Mouse (Mus musculus) hindbrain, embryonic 10.5 days (tissue): ENCODE results near the gene Wbp4. TPM values are rescaled to one million over a fixed set of nuclear protein-coding genes. Genes with fewer than 3 reads are reported as not detected.
"Not testable (repeated sequence)": the region's sequence is repeated elsewhere in the genome, so short reads cannot be mapped to it uniquely, and the experiment has no call there.

ENCODE experiments used
- DNase-seq: peaks from one replicate; pipeline ENCODE4 v3.0.0-alpha.2; 2017; ENCODE audit warnings: low spot score
- H3K27ac ChIP-seq: fragments of 300-500 bp; sonication (generic); 2 replicates; pipeline ENCODE4 v1.5.1; 2016; ENCODE audit warnings: mild to moderate bottlenecking, moderate library complexity
- H3K27me3 ChIP-seq: fragments of 300-500 bp; sonication (generic); 2 replicates; pipeline ENCODE4 v1.6.1; 2016; ENCODE audit warnings: mild to moderate bottlenecking; ENCODE audit not compliant: poor library complexity, insufficient read depth, severe bottlenecking
- H3K36me3 ChIP-seq: fragments of 300-500 bp; sonication (generic); 2 replicates; pipeline ENCODE4 v1.6.1; 2016; ENCODE audit warnings: mild to moderate bottlenecking, moderate library complexity
- H3K4me1 ChIP-seq: fragments of 300-500 bp; sonication (generic); replicated peaks from 2 replicates; pipeline ENCODE4 v1.6.1; 2016; ENCODE audit warnings: mild to moderate bottlenecking
- H3K4me3 ChIP-seq: fragments of 300-500 bp; sonication (generic); 2 replicates; pipeline ENCODE4 v1.5.1; 2016; ENCODE audit warnings: mild to moderate bottlenecking, moderate library complexity
- H3K9me3 ChIP-seq: fragments of 300-500 bp; sonication (generic); 2 replicates; pipeline ENCODE4 v1.6.1; 2016; ENCODE audit warnings: mild to moderate bottlenecking, moderate library complexity
- WGBS: fragments of 180-500 bp; shearing (Covaris S2); methylation state at CpG from one replicate; pipeline ENCODE4 v1.1.7; 2016; 5-methylcytosine and 5-hydroxymethylcytosine counted together
- polyA plus RNA-seq: library from polyadenylated mRNA; unstranded; fragments of >200 nt; fragmentation: Nextera tagmentation; extraction: Ambion mirVana; gene quantifications from 2 replicates; pipeline ENCODE4 v1.2.1, GENCODE M21; 2016

The Wbp4 gene
- polyA plus RNA-seq = 38.9 and 47.0 TPM in 2 replicates

- H3K4me1 ChIP-seq = peaks cover 34% of the 10 kb centered on the region
- under 1% methylated on average over 86 of the region's 86 CpGs for WGBS
Measured at GRCm38 (mm10) chr14:79481339-79482151, at the start of gene Wbp4. Gene Wbp4 (minus strand): TSS chr14:79481520.

GRCm38 (mm10) chr14:79530761-79531160 lies 49.4 kb upstream of the Wbp4 start:
- Histone ChIP-seq H3K27ac (no peak overlapping the region), H3K4me3 (no peak overlapping the region), H3K9me3 (no peaks in the 10 kb centered on the region), H3K27me3 (no peaks in the 10 kb centered on the region), H3K4me1 (no peaks in the 10 kb centered on the region), H3K36me3 (no peaks in the 10 kb centered on the region)
- 92% methylated on average over 6 of the region's 6 CpGs for WGBS
- no peak for DNase-seq

More at GRCm38 (mm10) chr14:79481339-79482151, at the start of gene Wbp4:
- H3K27me3 ChIP-seq = peaks cover 8% of the 10 kb centered on the region; the same call in 1 of the 2 replicates
- peaks cover 29% of the 10 kb centered on the region for H3K36me3 ChIP-seq
- peak within 1 kb of the TSS; percentile 99 for H3K27ac ChIP-seq
- peak within 1 kb of the TSS; percentile 86 for H3K4me3 ChIP-seq
- H3K9me3 ChIP-seq = no peaks in the 10 kb centered on the region
- peak; percentile 96 for DNase-seq

GRCm38 (mm10) chr14:79529581-79530554 lies 48.5 kb upstream of the Wbp4 start:
- Histone ChIP-seq H3K36me3 (no peaks in the 10 kb centered on the region), H3K4me3 (no peak overlapping the region), H3K27ac (no peak overlapping the region), H3K27me3 (no peaks in the 10 kb centered on the region), H3K4me1 (no peaks in the 10 kb centered on the region), H3K9me3 (no peaks in the 10 kb centered on the region)
- DNase-seq = no peak
- WGBS = 81% methylated on average over 10 of the region's 10 CpGs

GRCm38 (mm10) chr14:79527704-79528103 lies 46.4 kb upstream of the Wbp4 start:
- Histone ChIP-seq H3K9me3 (no peaks in the 10 kb centered on the region), H3K27ac (no peak overlapping the region), H3K27me3 (no peaks in the 10 kb centered on the region), H3K4me1 (no peaks in the 10 kb centered on the region), H3K36me3 (no peaks in the 10 kb centered on the region), H3K4me3 (no peak overlapping the region)
- WGBS = 66% methylated on average over 6 of the region's 6 CpGs
- peak; percentile 12 for DNase-seq

DNA sequence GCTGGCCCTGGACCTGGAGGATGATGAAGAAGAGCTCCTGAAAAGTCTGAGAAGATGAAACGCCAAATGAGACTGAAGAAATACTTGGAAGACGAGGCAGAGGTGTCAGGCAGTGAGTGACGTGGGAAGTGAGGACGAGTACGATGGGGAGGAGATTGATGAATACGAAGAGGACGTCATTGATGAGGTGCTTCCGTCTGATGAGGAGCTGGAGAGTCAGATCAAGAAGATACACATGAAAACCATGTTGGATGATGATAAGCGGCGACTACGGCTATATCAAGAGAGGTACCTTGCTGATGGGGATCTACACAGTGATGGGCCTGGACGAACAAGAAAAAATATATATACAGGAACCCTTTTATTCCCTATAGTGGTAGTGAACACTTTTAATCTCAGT lies 44.8 kb upstream of the Wbp4 start:
- H3K27me3 ChIP-seq, H3K4me3 ChIP-seq, H3K9me3 ChIP-seq, DNase-seq, H3K27ac ChIP-seq, H3K4me1 ChIP-seq, H3K36me3 ChIP-seq: not testable (repeated sequence)
- 91% methylated on average over 12 of the region's 12 CpGs for WGBS

GRCm38 (mm10) chr14:79522387-79522786 lies 41.1 kb upstream of the Wbp4 start:
- H3K4me1 ChIP-seq = no peaks in the 10 kb centered on the region
- no peaks in the 10 kb centered on the region for H3K27me3 ChIP-seq
- H3K4me3 ChIP-seq = no peak overlapping the region
- whole genome bisulfite sequencing = 96% methylated on average over 9 of the region's 9 CpGs
- H3K27ac ChIP-seq = no peak overlapping the region
- no peak for DNase-seq
- H3K9me3 ChIP-seq = no peaks in the 10 kb centered on the region
- H3K36me3 ChIP-seq = no peaks in the 10 kb centered on the region

DNA sequence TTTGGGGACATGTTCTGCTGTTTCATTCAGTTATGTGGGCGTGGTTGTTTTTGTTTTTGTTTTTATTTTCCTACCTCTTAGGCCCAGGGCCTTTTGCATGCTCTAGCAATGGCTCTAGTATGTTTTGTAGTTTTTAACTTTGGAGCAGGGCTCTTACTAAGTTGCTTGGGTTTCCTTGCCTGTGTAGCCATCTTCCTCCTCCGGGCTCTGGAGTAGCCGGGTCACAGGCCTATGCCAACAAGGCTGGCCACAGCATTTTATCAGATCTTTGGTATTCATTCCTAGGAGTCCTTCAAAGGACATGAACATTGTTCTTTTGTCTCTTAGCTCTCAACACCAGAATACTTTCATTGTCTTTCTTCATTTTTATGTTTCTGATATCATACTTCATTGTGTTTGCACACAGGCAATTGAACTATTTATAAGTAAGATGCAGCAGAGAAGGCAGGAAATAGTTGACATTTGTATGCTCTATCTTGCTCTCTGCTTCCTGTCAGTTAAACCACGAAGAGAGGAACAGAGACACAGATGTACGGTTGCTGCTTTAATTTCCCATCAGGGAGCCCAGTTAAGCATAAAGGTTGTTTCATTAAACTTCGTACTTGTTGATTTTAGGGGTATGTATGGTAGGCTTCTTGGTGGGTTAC lies 40.3 kb upstream of the Wbp4 start:
- Histone ChIP-seq H3K4me3 (no peak overlapping the region), H3K27me3 (no peaks in the 10 kb centered on the region), H3K4me1 (no peaks in the 10 kb centered on the region), H3K27ac (no peak overlapping the region), H3K36me3 (no peaks in the 10 kb centered on the region), H3K9me3 (no peaks in the 10 kb centered on the region)
- no peak for DNase-seq
- WGBS = 84% methylated on average over 6 of the region's 6 CpGs

- Histone ChIP-seq H3K4me3 (no peak overlapping the region), H3K27me3 (no peaks in the 10 kb centered on the region), H3K27ac (no peak overlapping the region), H3K4me1 (no peaks in the 10 kb centered on the region), H3K9me3 (no peaks in the 10 kb centered on the region), H3K36me3 (no peaks in the 10 kb centered on the region)
- 83% methylated on average over 1 of the region's 1 CpGs for WGBS
- DNase-seq = no peak
Measured at GRCm38 (mm10) chr14:79521056-79521455, 39.7 kb upstream of the Wbp4 start.

DNA sequence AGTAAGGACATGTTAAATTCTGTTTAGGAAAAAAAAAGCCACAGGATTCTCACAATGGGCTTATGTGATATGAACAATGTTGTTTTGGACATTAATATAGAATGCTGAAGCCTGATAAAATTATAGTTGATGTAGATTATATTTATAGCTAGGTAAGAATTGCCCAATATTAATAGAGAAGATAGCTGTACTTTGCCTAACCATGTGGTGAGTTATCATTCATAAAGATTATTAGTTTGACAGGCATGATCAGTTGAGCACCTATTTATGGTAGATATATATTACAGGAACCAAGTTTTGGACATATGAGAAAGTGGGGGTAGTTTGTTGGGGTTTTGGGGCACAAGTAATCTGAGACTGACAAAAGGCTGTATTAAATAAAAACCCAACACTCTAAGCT lies 39.3 kb upstream of the Wbp4 start:
- Histone ChIP-seq H3K4me1 (no peaks in the 10 kb centered on the region), H3K9me3 (no peaks in the 10 kb centered on the region), H3K27ac (no peak overlapping the region), H3K27me3 (no peaks in the 10 kb centered on the region), H3K4me3 (no peak overlapping the region), H3K36me3 (no peaks in the 10 kb centered on the region)
- no peak for DNase-seq

DNA sequence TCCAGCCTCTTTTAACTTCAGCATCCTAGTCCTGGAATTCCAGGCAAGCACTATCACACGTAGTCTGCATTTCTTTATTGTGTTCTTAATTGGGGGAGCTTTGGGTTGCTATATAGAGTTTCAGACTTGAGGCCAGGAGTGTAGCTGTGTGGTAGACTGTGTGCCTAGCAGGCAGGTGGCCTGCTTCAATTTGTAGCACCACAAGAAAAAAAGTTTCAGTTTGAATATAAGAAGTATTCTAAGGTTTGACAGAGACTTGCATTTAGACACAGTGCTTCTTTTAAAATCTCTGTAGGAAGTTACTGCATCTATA lies 38.3 kb upstream of the Wbp4 start:
- Histone ChIP-seq H3K4me3 (no peak overlapping the region), H3K36me3 (no peaks in the 10 kb centered on the region), H3K27me3 (no peaks in the 10 kb centered on the region), H3K4me1 (no peaks in the 10 kb centered on the region), H3K9me3 (no peaks in the 10 kb centered on the region), H3K27ac (no peak overlapping the region)
- 57% methylated on average over 1 of the region's 1 CpGs for WGBS
- DNase-seq = no peak

- Histone ChIP-seq H3K4me1 (no peaks in the 10 kb centered on the region), H3K4me3 (no peak overlapping the region), H3K27ac (no peak overlapping the region), H3K9me3 (no peaks in the 10 kb centered on the region), H3K36me3 (no peaks in the 10 kb centered on the region), H3K27me3 (no peaks in the 10 kb centered on the region)
- WGBS = 73% methylated on average over 19 of the region's 19 CpGs
- no peak for DNase-seq
Measured at GRCm38 (mm10) chr14:79518761-79519662, 37.7 kb upstream of the Wbp4 start.

GRCm38 (mm10) chr14:79518123-79518522 lies 36.8 kb upstream of the Wbp4 start:
- no peak for DNase-seq
- H3K27me3 ChIP-seq = no peaks in the 10 kb centered on the region
- H3K27ac ChIP-seq = no peak overlapping the region
- no peaks in the 10 kb centered on the region for H3K4me1 ChIP-seq
- H3K9me3 ChIP-seq = no peaks in the 10 kb centered on the region
- WGBS = 86% methylated on average over 2 of the region's 2 CpGs
- H3K36me3 ChIP-seq = no peaks in the 10 kb centered on the region
- H3K4me3 ChIP-seq = no peak overlapping the region
